Mouse (Mus musculus) intestine, embryonic 14.5 days (tissue): ENCODE data around the gene Sgms1. TPM values are rescaled to one million over a fixed set of nuclear protein-coding genes. Genes with fewer than 3 reads are reported as not detected.

Source experiments
- ATAC-seq: fragments of 200-750 bp; cut with Nextera tagmentation; replicated peaks from 2 replicates; pipeline ENCODE4 v1.8.0; 2017; ENCODE audit warnings: low read depth, moderate number of reproducible peaks, moderate TSS enrichment, moderate library complexity; ENCODE audit not compliant: low FRiP score, low TSS enrichment
- DNase-seq: peaks from one replicate; pipeline ENCODE4 v3.0.0-alpha.2; 2018; ENCODE audit warnings: low spot score
- H3K27ac ChIP-seq: fragments of 300-500 bp; sonication (generic); 2 replicates; pipeline ENCODE4 v1.5.1; 2014; ENCODE audit warnings: low read depth, mild to moderate bottlenecking, control low read depth
- H3K27me3 ChIP-seq: fragments of 300-500 bp; sonication (generic); replicated peaks from 2 replicates; pipeline ENCODE4 v1.6.1; 2014; ENCODE audit warnings: low read length, control low read depth; ENCODE audit not compliant: control insufficient read depth, insufficient read depth
- H3K36me3 ChIP-seq: fragments of 300-500 bp; sonication (generic); 2 replicates; pipeline ENCODE4 v1.6.1; 2014; ENCODE audit warnings: low read length, control low read depth; ENCODE audit not compliant: control insufficient read depth, insufficient read depth
- H3K4me1 ChIP-seq: fragments of 300-500 bp; sonication (generic); replicated peaks from 2 replicates; pipeline ENCODE4 v1.6.1; 2014; ENCODE audit warnings: low read length, control low read depth, mixed read lengths; ENCODE audit not compliant: control insufficient read depth, insufficient read depth
- H3K4me2 ChIP-seq: fragments of 300-500 bp; sonication (generic); 2 replicates; pipeline ENCODE4 v1.6.1; 2014; ENCODE audit warnings: low read length
- H3K4me3 ChIP-seq: fragments of 300-500 bp; sonication (generic); 2 replicates; pipeline ENCODE4 v1.5.1; 2014; ENCODE audit warnings: low read depth, low read length, control low read depth, mixed read lengths
- H3K9ac ChIP-seq: fragments of 300-500 bp; sonication (generic); 2 replicates; pipeline ENCODE4 v1.6.1; 2014; ENCODE audit warnings: mild to moderate bottlenecking, low read length
- H3K9me3 ChIP-seq: fragments of 300-500 bp; sonication (generic); 2 replicates; pipeline ENCODE4 v1.6.1; 2016; ENCODE audit warnings: low read length, control low read depth; ENCODE audit not compliant: control insufficient read depth
- WGBS: fragments of 180-500 bp; shearing (Covaris S2); extraction: QIAGEN DNeasy Blood & Tissue Kit; methylation state at CpG from one replicate; pipeline ENCODE4 v1.1.7; 2014; 5-methylcytosine and 5-hydroxymethylcytosine counted together
- polyA plus RNA-seq: library from polyadenylated mRNA; unstranded; fragments of >200 nt; fragmentation: Nextera tagmentation; extraction: Ambion mirVana; gene quantifications from 2 replicates; pipeline ENCODE4 v1.2.1, GENCODE M21; 2014

Sgms1 gene
- polyA plus RNA-seq, 1 experiment from 2014 or later: 37.5 TPM

GRCm38 (mm10) chr19:32256706-32257415 lies 132.7 kb downstream of the Sgms1 start:
- ATAC-seq (no peak), DNase-seq (no peak)
- Histone ChIP-seq H3K4me1 (peaks cover 2% of the 10 kb centered on the region; the same call in 1 of the 2 replicates), H3K27ac (no peak overlapping the region), H3K9me3 (no peaks in the 10 kb centered on the region), H3K4me3 (no peak overlapping the region), H3K9ac (no peak overlapping the region), H3K27me3 (no peaks in the 10 kb centered on the region), H3K36me3 (no peaks in the 10 kb centered on the region), H3K4me2 (no peak overlapping the region)
- 51% methylated on average over 4 of the region's 4 CpGs for WGBS

- no peak overlapping the region for H3K4me3 ChIP-seq
- no peaks in the 10 kb centered on the region for H3K9me3 ChIP-seq
- 50% methylated on average over 6 of the region's 6 CpGs for WGBS
- no peaks in the 10 kb centered on the region for H3K36me3 ChIP-seq
- no peak overlapping the region for H3K27ac ChIP-seq
- H3K4me1 ChIP-seq: 0 out of 2 replicates have a peak, but pooled peaks cover 2% of the 10 kb centered on the region
- ATAC-seq (no peak), DNase-seq (no peak)
- no peak overlapping the region for H3K4me2 ChIP-seq
- H3K27me3 ChIP-seq: no peaks in the 10 kb centered on the region
- no peak overlapping the region for H3K9ac ChIP-seq
Measured at GRCm38 (mm10) chr19:32255429-32256185, 133.9 kb downstream of the Sgms1 start.

GRCm38 (mm10) chr19:32254739-32255344 lies 134.7 kb downstream of the Sgms1 start:
- ATAC-seq (no peak), DNase-seq (no peak)
- H3K9me3 ChIP-seq: no peaks in the 10 kb centered on the region
- H3K4me3 ChIP-seq: no peak overlapping the region
- no peak overlapping the region for H3K4me2 ChIP-seq
- H3K27ac ChIP-seq: no peak overlapping the region
- H3K4me1 ChIP-seq: 0 out of 2 replicates have a peak, but pooled peaks cover 2% of the 10 kb centered on the region
- no peak overlapping the region for H3K9ac ChIP-seq
- no peaks in the 10 kb centered on the region for H3K27me3 ChIP-seq
- 67% methylated on average over 8 of the region's 8 CpGs for WGBS
- no peaks in the 10 kb centered on the region for H3K36me3 ChIP-seq

- H3K9me3 ChIP-seq: no peaks in the 10 kb centered on the region
- no peak overlapping the region for H3K9ac ChIP-seq
- no peak for ATAC-seq
- H3K4me3 ChIP-seq: no peak overlapping the region
- H3K4me1 ChIP-seq: 0 out of 2 replicates have a peak, but pooled peaks cover 2% of the 10 kb centered on the region
- DNase-seq: no peak
- 86% methylated on average over 2 of the region's 2 CpGs for WGBS
- H3K36me3 ChIP-seq: no peaks in the 10 kb centered on the region
- no peaks in the 10 kb centered on the region for H3K27me3 ChIP-seq
- H3K27ac ChIP-seq: no peak overlapping the region
- no peak overlapping the region for H3K4me2 ChIP-seq
Measured at GRCm38 (mm10) chr19:32254204-32254603, 135.3 kb downstream of the Sgms1 start.

- Histone ChIP-seq H3K4me2 (no peak overlapping the region), H3K27me3 (no peaks in the 10 kb centered on the region), H3K27ac (no peak overlapping the region), H3K4me1 (no peaks in the 10 kb centered on the region), H3K9me3 (no peaks in the 10 kb centered on the region), H3K36me3 (no peaks in the 10 kb centered on the region), H3K9ac (no peak overlapping the region), H3K4me3 (no peak overlapping the region)
- WGBS: 85% methylated on average over 7 of the region's 7 CpGs
- DNase-seq (no peak), ATAC-seq (no peak)
Measured at GRCm38 (mm10) chr19:32252987-32253386, 136.5 kb downstream of the Sgms1 start.

GRCm38 (mm10) chr19:32252451-32252850 lies 137.1 kb downstream of the Sgms1 start:
- DNase-seq (no peak), ATAC-seq (no peak)
- Histone ChIP-seq H3K36me3 (no peaks in the 10 kb centered on the region), H3K4me1 (no peaks in the 10 kb centered on the region), H3K4me3 (no peak overlapping the region), H3K4me2 (no peak overlapping the region), H3K27me3 (no peaks in the 10 kb centered on the region), H3K27ac (no peak overlapping the region), H3K9ac (no peak overlapping the region), H3K9me3 (no peaks in the 10 kb centered on the region)
- 52% methylated on average over 3 of the region's 3 CpGs for WGBS

DNA sequence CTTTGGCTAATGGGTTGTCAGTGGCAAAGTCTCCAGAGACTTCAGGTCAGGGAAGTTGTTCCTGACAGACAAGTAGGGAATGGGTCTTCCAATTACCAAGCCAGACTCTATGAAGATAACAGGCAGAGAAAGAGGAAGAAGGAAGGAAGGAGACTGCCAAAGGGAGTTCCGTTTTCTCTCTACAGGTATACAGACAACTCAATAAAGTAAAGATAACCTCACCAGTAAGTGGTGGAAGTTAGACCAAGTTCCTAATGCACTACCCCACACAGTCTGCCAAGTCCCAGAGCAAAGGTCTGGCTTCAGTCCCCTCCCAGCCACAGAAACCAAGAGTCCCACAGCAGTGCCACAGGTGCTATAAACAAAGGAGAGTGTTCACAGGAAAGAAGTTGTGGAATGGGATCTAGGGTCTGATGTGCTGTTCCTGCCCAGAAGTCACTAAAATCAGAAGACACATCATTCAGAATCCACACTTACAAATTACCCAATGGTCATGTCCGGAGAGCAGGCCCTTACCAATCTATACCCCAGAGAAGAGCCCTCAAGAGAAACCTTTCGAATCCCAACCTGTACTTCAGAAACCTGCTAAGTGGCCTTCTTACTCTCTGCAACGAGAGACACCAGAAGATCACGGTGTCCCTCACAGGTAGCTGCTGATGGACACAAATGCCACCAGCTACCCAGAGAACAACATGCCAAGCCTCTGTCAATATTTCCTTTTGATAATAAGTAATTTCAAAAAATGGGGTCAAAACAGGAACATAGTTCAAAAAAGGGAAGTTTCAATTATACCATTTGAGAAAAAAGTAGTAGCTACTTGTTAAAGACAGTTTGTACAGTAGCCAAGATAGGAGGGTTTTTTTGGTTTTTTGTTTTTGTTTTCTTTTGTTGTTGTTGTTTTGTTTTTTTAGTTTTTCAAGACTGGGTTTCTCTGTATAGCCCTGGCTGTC lies 140.1 kb downstream of the Sgms1 start:
- no peak overlapping the region for H3K27ac ChIP-seq
- H3K4me3 ChIP-seq: no peak overlapping the region
- H3K27me3 ChIP-seq: no peaks in the 10 kb centered on the region
- H3K4me2 ChIP-seq: no peak overlapping the region
- ATAC-seq: no peak
- no peaks in the 10 kb centered on the region for H3K36me3 ChIP-seq
- H3K9me3 ChIP-seq: no peaks in the 10 kb centered on the region
- H3K4me1 ChIP-seq: no peaks in the 10 kb centered on the region
- WGBS: 89% methylated on average over 5 of the region's 5 CpGs
- no peak overlapping the region for H3K9ac ChIP-seq
- DNase-seq: no peak

- H3K4me1 ChIP-seq: no peaks in the 10 kb centered on the region
- 66% methylated on average over 4 of the region's 4 CpGs for WGBS
- H3K36me3 ChIP-seq: no peaks in the 10 kb centered on the region
- H3K27me3 ChIP-seq: no peaks in the 10 kb centered on the region
- H3K4me3 ChIP-seq: no peak overlapping the region
- DNase-seq: no peak
- H3K9ac ChIP-seq: no peak overlapping the region
- H3K4me2 ChIP-seq: no peak overlapping the region
- no peaks in the 10 kb centered on the region for H3K9me3 ChIP-seq
- no peak overlapping the region for H3K27ac ChIP-seq
- ATAC-seq: no peak
Measured at GRCm38 (mm10) chr19:32244881-32245280, 144.6 kb downstream of the Sgms1 start.
